Mouse (Mus musculus) heart, adult 2 months (tissue): ENCODE measurements around the gene Olfr1450. TPM values are rescaled to one million over a fixed set of nuclear protein-coding genes. Genes with fewer than 3 reads are reported as not detected.

Experiments used
- DNase-seq, 2 experiments: peaks; one replicate each; pipeline ENCODE4 v3.0.0; 2021
- H3K27ac ChIP-seq: fragments of 200-600 bp; 2 replicates; pipeline ENCODE4 v1.8.1; 2022
- H3K27me3 ChIP-seq: fragments of 200-500 bp; 2 replicates; pipeline ENCODE4 v1.6.1; 2012; ENCODE audit warnings: mild to moderate bottlenecking, low read length, inconsistent platforms, mixed read lengths; ENCODE audit not compliant: control insufficient read depth, insufficient read depth
- H3K36me3 ChIP-seq: fragments of 200-500 bp; 2 replicates; pipeline ENCODE4 v1.6.1; 2012; ENCODE audit warnings: low read length, inconsistent platforms; ENCODE audit not compliant: control insufficient read depth, insufficient read depth
- H3K4me1 ChIP-seq: fragments of 200-500 bp; 2 replicates; pipeline ENCODE4 v1.6.1; 2011; ENCODE audit warnings: low read length; ENCODE audit not compliant: control insufficient read depth, insufficient read depth
- H3K4me3 ChIP-seq: fragments of 200-600 bp; 2 replicates; pipeline ENCODE4 v1.8.1; 2022
- H3K79me2 ChIP-seq: fragments of 200-500 bp; replicated peaks from 2 replicates; pipeline ENCODE4 v1.6.1; 2012; ENCODE audit warnings: mild to moderate bottlenecking, inconsistent platforms, low read length, moderate library complexity, mixed read lengths; ENCODE audit not compliant: control insufficient read depth, insufficient read depth
- H3K9ac ChIP-seq: fragments of 200-500 bp; 2 replicates; pipeline ENCODE4 v1.6.1; 2012; ENCODE audit warnings: low read depth, mild to moderate bottlenecking, control low read depth, inconsistent platforms, low read length, mixed read lengths
- CTCF ChIP-seq: fragments of 200-600 bp; IDR thresholded peaks from 2 replicates; pipeline ENCODE4 v1.8.1; 2022; ENCODE audit warnings: antibody characterized with exemption, mild to moderate bottlenecking, moderate library complexity
- EP300 ChIP-seq: fragments of 200-500 bp; IDR thresholded peaks from 2 replicates; pipeline ENCODE4 v1.6.1; 2011; ENCODE audit warnings: low read depth, low read length, control low read depth; ENCODE audit not compliant: insufficient read depth
- POLR2A ChIP-seq: fragments of 200-500 bp; IDR thresholded peaks from 2 replicates; pipeline ENCODE4 v1.6.1; 2011; ENCODE audit warnings: mild to moderate bottlenecking, low read depth, low read length, control low read depth; ENCODE audit not compliant: insufficient read depth
- WGBS: fragments of 180-500 bp; shearing (Covaris S2); methylation state at CpG from one replicate; pipeline ENCODE4 v1.1.7; 2018; 5-methylcytosine and 5-hydroxymethylcytosine counted together
- intact Hi-C: fragments of 180-260 bp; cut with DNase I; formaldehyde crosslinking; loops from one replicate; pipeline ENCODE4 v1.15.1; 2025
- polyA plus RNA-seq: library from polyadenylated mRNA; depleted of rRNA; stranded (reverse); fragments of >200 nt; gene quantifications from 2 replicates; pipeline ENCODE4 v1.2.3, GENCODE M21; 2012; rRNA removed
- total RNA-seq, 2 experiments: library from RNA; stranded (reverse); gene quantifications; 2 replicates each; pipeline ENCODE4 v1.2.3; 2021

Olfr1450 gene
- total and polyA plus RNA-seq, 3 experiments, result not detected

DNA sequence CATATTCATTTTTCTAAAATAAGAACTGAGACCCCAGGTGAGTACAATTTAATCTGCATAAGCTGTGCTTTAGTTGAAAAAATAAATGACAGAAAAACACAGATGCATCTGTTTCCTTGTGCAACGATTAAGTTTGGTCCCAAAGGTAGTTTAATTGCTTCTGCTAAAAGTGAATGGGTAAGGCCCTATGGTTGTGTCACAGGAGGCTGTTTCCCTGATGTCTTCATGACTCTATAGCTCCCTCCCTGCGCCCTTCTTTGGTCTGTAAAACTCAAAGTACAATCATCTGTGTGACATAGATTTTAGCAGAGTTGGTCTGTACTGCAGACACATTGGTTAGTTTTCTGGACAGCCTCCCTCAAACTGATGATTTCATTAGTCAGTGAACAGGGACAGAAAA is 44.7 kb downstream of the Olfr1450 start, which contains the start of gene Olfr1451:
Olfr1451 (plus strand) TSS at position 301 of the 400 bp plus-strand sequence.
- Histone ChIP-seq H3K27ac (no peak within 1 kb of the TSS), H3K27me3 (no peaks in the 10 kb centered on the region), H3K79me2 (no peaks in the 10 kb centered on the region), H3K4me3 (no peak within 1 kb of the TSS), H3K4me1 (no peaks in the 10 kb centered on the region), H3K9ac (no peak within 1 kb of the TSS), H3K36me3 (no peaks in the 10 kb centered on the region)
- 50% methylated on average over 2 of the region's 2 CpGs for WGBS
- TF ChIP-seq CTCF (no peak), EP300 (no peak), POLR2A (no peak)
- intact Hi-C loops, result no loop called here
- no peak for DNase-seq

Other genes starting within 250 kb of the Olfr1450 start
- gene Cntf, start 184.6 kb upstream of the Olfr1450 start, total RNA-seq, result 1 to 10 TPM in 1 of 2 experiments, under 1 TPM in 1; 0.84 to 1.5 TPM
- 3.1 and 5.8 TPM in 2 replicates for gene Cntf, start 184.6 kb upstream of the Olfr1450 start, polyA plus RNA-seq
- 10 to 100 TPM; 71.9 to 84.5 TPM for gene Zfp91, start 154.1 kb upstream of the Olfr1450 start, total RNA-seq
- 17.4 and 36.6 TPM in 2 replicates for gene Zfp91, start 154.1 kb upstream of the Olfr1450 start, polyA plus RNA-seq
- gene Lpxn, start 154.1 kb upstream of the Olfr1450 start, total RNA-seq, result under 1 TPM; 0.91 to 0.97 TPM
- gene Lpxn, start 154.1 kb upstream of the Olfr1450 start, polyA plus RNA-seq, result 1.1 and 1.3 TPM in 2 replicates
- not detected for gene Gm5244, start 103.6 kb upstream of the Olfr1450 start, total RNA-seq
- 0.35 TPM in 1 of 2 replicates, not detected in the other for gene Gm5244, start 103.6 kb upstream of the Olfr1450 start, polyA plus RNA-seq
- not detected for gene Olfr1444, start 93.0 kb upstream of the Olfr1450 start, total RNA-seq
- not detected in 2 replicates for gene Olfr1444, start 93.0 kb upstream of the Olfr1450 start, polyA plus RNA-seq
- gene Olfr1445, start 66.4 kb upstream of the Olfr1450 start, total RNA-seq, result not detected
- not detected in 2 replicates for gene Olfr1445, start 66.4 kb upstream of the Olfr1450 start, polyA plus RNA-seq
- gene Olfr1446, start 56.7 kb upstream of the Olfr1450 start, total RNA-seq, result not detected
- gene Olfr1446, start 56.7 kb upstream of the Olfr1450 start, polyA plus RNA-seq, result not detected in 2 replicates
- not detected for gene Olfr1447, start 46.5 kb upstream of the Olfr1450 start, total RNA-seq
- gene Olfr1447, start 46.5 kb upstream of the Olfr1450 start, polyA plus RNA-seq, result not detected in 2 replicates
- not detected for gene Olfr1448, start 25.8 kb upstream of the Olfr1450 start, total RNA-seq
- not detected in 2 replicates for gene Olfr1448, start 25.8 kb upstream of the Olfr1450 start, polyA plus RNA-seq
- not detected for gene Olfr1449, start 19.4 kb upstream of the Olfr1450 start, total RNA-seq
- gene Olfr1449, start 19.4 kb upstream of the Olfr1450 start, polyA plus RNA-seq, result not detected in 2 replicates
- gene Olfr1451, start 44.8 kb downstream of the Olfr1450 start, total RNA-seq, result not detected
- not detected in 2 replicates for gene Olfr1451, start 44.8 kb downstream of the Olfr1450 start, polyA plus RNA-seq
- gene Olfr1453, start 78.1 kb downstream of the Olfr1450 start, total RNA-seq, result not detected
- not detected in 2 replicates for gene Olfr1453, start 78.1 kb downstream of the Olfr1450 start, polyA plus RNA-seq
- gene Olfr1454, start 110.4 kb downstream of the Olfr1450 start, total RNA-seq, result not detected
- gene Olfr1454, start 110.4 kb downstream of the Olfr1450 start, polyA plus RNA-seq, result not detected in 2 replicates
- not detected for gene Olfr1457, start 147.6 kb downstream of the Olfr1450 start, total RNA-seq
- not detected in 2 replicates for gene Olfr1457, start 147.6 kb downstream of the Olfr1450 start, polyA plus RNA-seq
- gene Olfr1458, start 156.5 kb downstream of the Olfr1450 start, total RNA-seq, result not detected
- not detected in 2 replicates for gene Olfr1458, start 156.5 kb downstream of the Olfr1450 start, polyA plus RNA-seq
- not detected for gene Olfr1459, start 199.3 kb downstream of the Olfr1450 start, total RNA-seq
- not detected in 2 replicates for gene Olfr1459, start 199.3 kb downstream of the Olfr1450 start, polyA plus RNA-seq
- gene Olfr1461, start 212.7 kb downstream of the Olfr1450 start, total RNA-seq, result not detected
- gene Olfr1461, start 212.7 kb downstream of the Olfr1450 start, polyA plus RNA-seq, result not detected in 2 replicates
- not detected for gene Olfr1462, start 235.5 kb downstream of the Olfr1450 start, total RNA-seq
- not detected in 2 replicates for gene Olfr1462, start 235.5 kb downstream of the Olfr1450 start, polyA plus RNA-seq